Mouse (Mus musculus) forebrain, embryonic 16.5 days (tissue): ENCODE measurements around the gene Cipc. TPM values are rescaled to one million over a fixed set of nuclear protein-coding genes. Genes with fewer than 3 reads are reported as not detected.

Experiments used
- ATAC-seq: fragments of 200-750 bp; cut with Nextera tagmentation; 2 replicates; pipeline ENCODE4 v1.8.0; 2017; ENCODE audit warnings: mild to moderate bottlenecking, moderate library complexity
- H3K27ac ChIP-seq: fragments of 300-500 bp; sonication (generic); 2 replicates; pipeline ENCODE4 v1.5.1; 2014; ENCODE audit warnings: low read length, control low read depth
- H3K27me3 ChIP-seq: fragments of 300-500 bp; sonication (generic); replicated peaks from 2 replicates; pipeline ENCODE4 v1.6.1; 2014; ENCODE audit warnings: low read length; ENCODE audit not compliant: control insufficient read depth, insufficient read depth
- H3K36me3 ChIP-seq: fragments of 300-500 bp; sonication (generic); 2 replicates; pipeline ENCODE4 v1.6.1; 2014; ENCODE audit not compliant: control insufficient read depth, insufficient read depth
- H3K4me1 ChIP-seq: fragments of 300-500 bp; sonication (generic); replicated peaks from 2 replicates; pipeline ENCODE4 v1.6.1; 2014; ENCODE audit warnings: low read length; ENCODE audit not compliant: control insufficient read depth, insufficient read depth
- H3K4me2 ChIP-seq: fragments of 300-500 bp; sonication (generic); 2 replicates; pipeline ENCODE4 v1.6.1; 2014; ENCODE audit warnings: mild to moderate bottlenecking, low read length, control low read depth
- H3K4me3 ChIP-seq: fragments of 300-500 bp; sonication (generic); replicated peaks from 2 replicates; pipeline ENCODE4 v1.5.1; 2014; ENCODE audit warnings: mild to moderate bottlenecking, low read length, control low read depth
- H3K9ac ChIP-seq: fragments of 300-500 bp; sonication (generic); replicated peaks from 2 replicates; pipeline ENCODE4 v1.6.1; 2014; ENCODE audit warnings: low read depth, low read length, control low read depth
- H3K9me3 ChIP-seq: fragments of 300-500 bp; sonication (generic); 2 replicates; pipeline ENCODE4 v1.6.1; 2016; ENCODE audit warnings: low read length; ENCODE audit not compliant: control insufficient read depth
- WGBS: fragments of 180-500 bp; shearing (Covaris S2); extraction: QIAGEN DNeasy Blood & Tissue Kit; methylation state at CpG from one replicate; pipeline ENCODE4 v1.1.7; 2014; 5-methylcytosine and 5-hydroxymethylcytosine counted together
- polyA plus RNA-seq: library from polyadenylated mRNA; unstranded; fragments of >200 nt; fragmentation: Nextera tagmentation; extraction: Ambion mirVana; gene quantifications from 2 replicates; pipeline ENCODE4 v1.2.1, GENCODE M21; 2015

Cipc gene
- polyA plus RNA-seq, 1 experiment from 2014 or later = 62.7 TPM

DNA sequence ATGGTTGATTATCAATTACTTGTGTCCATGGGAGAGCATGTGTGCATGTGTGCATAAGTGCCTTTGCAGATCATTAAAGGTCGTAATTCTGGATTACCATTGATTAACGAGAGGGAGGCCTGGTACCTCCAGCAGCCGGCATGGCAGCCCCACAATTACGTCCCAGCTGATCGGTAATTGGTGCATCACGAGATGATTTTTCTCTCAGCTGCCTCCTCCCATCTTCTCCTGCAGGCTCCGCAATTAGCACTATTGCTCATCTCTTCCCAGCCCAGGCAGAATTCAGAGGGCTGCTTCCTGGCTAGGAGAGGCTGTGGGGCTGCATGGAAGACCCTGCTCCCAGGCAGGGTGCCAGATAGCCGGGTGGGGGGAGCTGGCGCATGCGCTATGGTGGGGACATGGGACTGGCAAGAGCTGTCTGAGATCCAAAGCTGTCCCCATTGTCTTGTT, 35.3 kb upstream of the Cipc start:
- H3K27me3 ChIP-seq = no peaks in the 10 kb centered on the region
- peak overlapping the region; percentile 97 for H3K27ac ChIP-seq
- H3K9ac ChIP-seq = peak overlapping the region; percentile 45
- no peaks in the 10 kb centered on the region for H3K9me3 ChIP-seq
- peaks cover 36% of the 10 kb centered on the region for H3K4me1 ChIP-seq
- no peaks in the 10 kb centered on the region for H3K36me3 ChIP-seq
- WGBS = 11% methylated on average over 10 of the region's 10 CpGs
- peak overlapping the region; percentile 34 for H3K4me2 ChIP-seq
- peak; percentile 93 for ATAC-seq
- H3K4me3 ChIP-seq = no peak overlapping the region

DNA sequence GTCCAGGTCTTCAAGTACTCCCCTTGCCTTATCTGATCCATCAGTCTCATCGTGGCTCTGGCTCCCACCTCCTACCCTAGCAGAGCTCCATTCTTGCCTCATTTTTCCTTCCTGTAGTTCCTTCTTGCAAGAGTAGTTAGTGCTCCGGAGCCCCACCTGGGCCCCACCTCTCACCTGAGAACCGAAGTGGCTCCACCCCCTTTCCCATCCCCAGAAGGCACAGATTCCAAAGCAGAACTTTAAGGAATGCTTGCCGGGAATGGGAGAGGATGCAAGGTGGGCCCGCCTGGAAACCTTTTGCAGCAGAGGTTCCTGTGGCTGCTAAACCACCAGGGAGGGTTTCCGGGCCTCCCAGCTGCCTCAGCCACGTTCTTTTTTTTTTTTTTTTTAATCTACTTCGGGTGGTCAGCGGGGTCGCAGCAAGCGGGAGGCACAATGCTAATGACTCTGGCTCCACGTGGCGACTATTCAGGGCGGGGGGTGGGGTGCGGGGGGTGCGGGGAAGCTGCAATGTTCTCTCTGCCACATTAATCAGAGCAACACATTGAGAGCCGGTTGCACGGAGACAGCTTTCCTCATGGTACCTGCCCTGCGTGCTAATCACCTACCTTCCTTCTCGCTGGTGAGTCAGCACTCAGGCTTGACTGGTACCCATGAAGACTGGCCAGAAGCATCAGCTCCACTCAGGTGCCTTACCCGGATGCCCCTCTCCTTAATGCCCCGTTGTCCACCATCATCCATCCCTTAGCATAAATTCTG, 34.3 kb upstream of the Cipc start:
- H3K36me3 ChIP-seq = no peaks in the 10 kb centered on the region
- H3K4me1 ChIP-seq = peaks cover 37% of the 10 kb centered on the region
- peak overlapping the region; percentile 34; the same call in 1 of the 2 replicates for H3K4me2 ChIP-seq
- no peaks in the 10 kb centered on the region for H3K27me3 ChIP-seq
- ATAC-seq = no peak; the same call in 1 of the 2 replicates
- 10% methylated on average over 21 of the region's 22 CpGs for WGBS
- peak overlapping the region; percentile 97 for H3K27ac ChIP-seq
- H3K9ac ChIP-seq = peak overlapping the region; percentile 45
- H3K9me3 ChIP-seq = no peaks in the 10 kb centered on the region
- H3K4me3 ChIP-seq = no peak overlapping the region

DNA sequence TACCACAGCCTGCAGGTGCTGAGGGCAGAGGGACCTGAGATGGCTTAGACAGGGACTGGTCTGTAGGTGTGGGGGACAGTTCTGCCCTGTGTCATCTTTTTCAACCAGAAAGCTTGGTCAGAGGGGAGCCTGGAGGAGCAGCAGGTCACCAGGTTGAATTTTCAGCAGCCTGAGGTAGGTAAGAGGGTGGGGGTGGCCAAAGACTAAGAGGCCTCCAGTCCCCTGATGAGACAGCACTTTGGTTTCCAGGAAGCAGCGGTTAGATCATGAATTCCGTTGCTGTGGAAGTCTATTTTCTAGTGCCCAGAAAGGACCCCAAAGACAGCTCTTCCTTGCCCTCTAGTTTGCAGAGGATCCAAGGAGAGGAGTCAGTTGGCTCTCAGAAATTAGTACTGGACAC, 32.5 kb upstream of the Cipc start:
- Histone ChIP-seq H3K9me3 (no peaks in the 10 kb centered on the region), H3K36me3 (no peaks in the 10 kb centered on the region), H3K4me2 (no peak overlapping the region), H3K9ac (no peak overlapping the region; the same call in 1 of the 2 replicates), H3K4me3 (no peak overlapping the region), H3K27ac (no peak overlapping the region), H3K4me1 (peaks cover 51% of the 10 kb centered on the region), H3K27me3 (no peaks in the 10 kb centered on the region)
- ATAC-seq = no peak
- WGBS = 78% methylated on average over 2 of the region's 2 CpGs

DNA sequence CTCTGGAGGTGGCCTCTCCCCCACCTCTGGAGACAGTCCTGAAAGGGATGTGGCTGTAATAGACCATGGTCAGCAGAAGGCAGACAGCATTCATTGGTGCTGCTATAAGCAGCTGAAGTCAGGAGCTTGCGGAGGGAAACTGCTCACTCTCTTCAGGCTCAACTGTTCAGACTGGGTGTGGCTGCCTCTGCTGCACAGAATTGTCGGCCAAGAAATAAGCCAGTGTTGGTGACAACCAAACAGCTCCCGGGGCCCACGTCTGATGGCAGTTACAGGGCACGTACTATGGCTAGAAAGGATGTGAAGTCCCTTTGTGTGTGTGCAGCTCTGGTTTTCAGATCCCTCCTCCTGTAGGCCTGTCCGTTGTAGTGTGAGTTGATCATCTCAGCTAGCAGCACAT, 32.1 kb upstream of the Cipc start:
- no peak overlapping the region for H3K9ac ChIP-seq
- no peak for ATAC-seq
- WGBS = 65% methylated on average over 6 of the region's 6 CpGs
- no peak overlapping the region for H3K27ac ChIP-seq
- H3K9me3 ChIP-seq = no peaks in the 10 kb centered on the region
- no peak overlapping the region for H3K4me2 ChIP-seq
- H3K36me3 ChIP-seq = no peaks in the 10 kb centered on the region
- no peak overlapping the region for H3K4me3 ChIP-seq
- no peaks in the 10 kb centered on the region for H3K27me3 ChIP-seq
- H3K4me1 ChIP-seq = peaks cover 50% of the 10 kb centered on the region

DNA sequence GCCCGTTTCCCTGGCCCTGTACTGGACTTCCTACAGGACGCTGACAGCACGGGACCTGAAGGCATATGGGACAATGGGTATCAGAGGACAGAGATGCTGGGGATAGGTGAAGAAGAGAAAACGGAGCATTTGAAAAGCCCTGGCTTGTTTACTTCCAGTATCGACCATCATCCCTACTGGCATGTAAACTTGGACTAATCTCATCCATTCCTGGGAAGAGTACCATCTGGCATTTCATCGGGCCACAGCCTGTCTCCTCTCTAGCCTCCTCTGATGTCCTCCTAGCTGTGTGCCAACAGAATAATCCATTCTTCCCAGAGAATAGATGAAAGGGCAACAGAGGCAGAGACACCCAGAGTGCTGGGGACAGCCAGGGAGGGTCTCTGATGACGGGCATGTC, 31.2 kb upstream of the Cipc start:
- 67% methylated on average over 7 of the region's 7 CpGs for WGBS
- no peaks in the 10 kb centered on the region for H3K27me3 ChIP-seq
- H3K4me2 ChIP-seq = no peak overlapping the region
- H3K27ac ChIP-seq = no peak overlapping the region
- no peak overlapping the region for H3K4me3 ChIP-seq
- no peaks in the 10 kb centered on the region for H3K9me3 ChIP-seq
- H3K36me3 ChIP-seq = no peaks in the 10 kb centered on the region
- H3K9ac ChIP-seq = peak overlapping the region; percentile 20; the same call in 1 of the 2 replicates
- H3K4me1 ChIP-seq = peaks cover 43% of the 10 kb centered on the region
- no peak for ATAC-seq

DNA sequence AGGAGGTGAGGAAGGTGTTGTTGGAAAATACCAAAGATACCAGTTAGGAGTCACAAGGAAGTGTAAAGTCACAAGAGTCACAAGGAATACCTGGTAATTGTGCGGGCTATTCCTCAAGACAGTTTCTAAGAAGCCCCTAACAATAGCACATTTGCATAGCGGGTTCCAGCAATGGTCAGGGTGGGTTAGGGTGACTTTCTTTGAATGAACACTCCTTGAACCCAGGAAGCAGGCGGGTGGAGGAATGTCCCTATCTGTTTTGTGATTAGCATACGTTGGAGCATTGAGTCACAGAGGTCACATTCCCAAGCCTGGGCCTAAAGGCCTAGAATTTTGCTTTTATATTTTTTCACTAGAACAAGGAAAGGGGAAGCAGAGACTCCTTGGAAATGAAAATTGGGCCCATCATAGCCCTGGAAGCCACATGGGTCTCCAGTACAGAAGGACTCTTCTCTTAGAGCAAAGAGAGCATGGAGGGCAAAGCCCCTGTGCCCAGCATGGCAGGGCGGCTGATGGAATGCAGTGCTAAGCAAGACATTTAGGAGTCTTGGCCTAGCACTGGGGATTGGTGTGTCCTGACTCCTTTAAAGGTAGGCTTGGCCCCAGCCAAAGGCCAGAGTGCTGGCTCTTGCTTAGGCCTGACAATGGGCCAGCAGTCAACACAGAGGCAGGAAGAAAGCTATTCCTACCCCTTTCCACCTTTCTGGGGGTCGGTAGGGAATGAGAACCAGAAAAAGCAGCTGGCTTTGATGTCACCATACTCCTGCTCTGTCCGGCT, 29.9 kb upstream of the Cipc start:
- no peaks in the 10 kb centered on the region for H3K36me3 ChIP-seq
- H3K27ac ChIP-seq = peak overlapping the region; percentile 11; the same call in 1 of the 2 replicates
- H3K9ac ChIP-seq = no peak overlapping the region
- H3K4me1 ChIP-seq = peaks cover 32% of the 10 kb centered on the region
- H3K27me3 ChIP-seq = no peaks in the 10 kb centered on the region
- 85% methylated on average over 7 of the region's 7 CpGs for WGBS
- H3K9me3 ChIP-seq = no peaks in the 10 kb centered on the region
- H3K4me2 ChIP-seq = no peak overlapping the region
- no peak overlapping the region for H3K4me3 ChIP-seq
- no peak for ATAC-seq

DNA sequence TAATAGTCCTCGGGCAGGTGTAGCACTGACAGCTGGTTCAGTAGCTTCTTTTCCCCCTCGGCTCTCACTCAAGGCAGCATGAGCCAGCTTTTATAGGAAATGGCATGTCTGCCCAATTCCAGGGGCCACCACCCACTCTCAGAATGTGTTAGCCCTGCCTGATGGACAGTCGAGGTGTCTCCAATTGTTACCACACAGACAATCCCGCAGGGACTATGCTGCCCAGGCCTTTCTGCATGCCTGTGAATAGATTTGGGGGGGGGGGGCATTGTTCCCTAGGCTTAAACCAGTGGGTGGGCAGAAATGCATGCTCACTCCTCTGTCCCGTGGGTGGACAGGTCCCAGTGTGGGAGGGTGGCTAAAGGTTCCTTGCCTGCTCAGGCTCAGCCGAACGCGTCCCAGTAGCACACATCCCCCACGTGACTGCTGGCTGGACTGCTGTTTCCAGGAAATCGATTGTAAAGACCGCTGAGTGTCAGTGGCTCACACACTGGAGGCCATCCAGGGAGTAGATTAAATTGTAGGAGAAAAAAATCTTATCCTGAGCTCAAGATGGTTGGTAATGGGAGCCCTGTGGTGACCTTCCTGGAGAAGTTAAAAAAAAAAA, 28.4 kb upstream of the Cipc start:
- ATAC-seq = no peak
- H3K4me1 ChIP-seq = peaks cover 29% of the 10 kb centered on the region

DNA sequence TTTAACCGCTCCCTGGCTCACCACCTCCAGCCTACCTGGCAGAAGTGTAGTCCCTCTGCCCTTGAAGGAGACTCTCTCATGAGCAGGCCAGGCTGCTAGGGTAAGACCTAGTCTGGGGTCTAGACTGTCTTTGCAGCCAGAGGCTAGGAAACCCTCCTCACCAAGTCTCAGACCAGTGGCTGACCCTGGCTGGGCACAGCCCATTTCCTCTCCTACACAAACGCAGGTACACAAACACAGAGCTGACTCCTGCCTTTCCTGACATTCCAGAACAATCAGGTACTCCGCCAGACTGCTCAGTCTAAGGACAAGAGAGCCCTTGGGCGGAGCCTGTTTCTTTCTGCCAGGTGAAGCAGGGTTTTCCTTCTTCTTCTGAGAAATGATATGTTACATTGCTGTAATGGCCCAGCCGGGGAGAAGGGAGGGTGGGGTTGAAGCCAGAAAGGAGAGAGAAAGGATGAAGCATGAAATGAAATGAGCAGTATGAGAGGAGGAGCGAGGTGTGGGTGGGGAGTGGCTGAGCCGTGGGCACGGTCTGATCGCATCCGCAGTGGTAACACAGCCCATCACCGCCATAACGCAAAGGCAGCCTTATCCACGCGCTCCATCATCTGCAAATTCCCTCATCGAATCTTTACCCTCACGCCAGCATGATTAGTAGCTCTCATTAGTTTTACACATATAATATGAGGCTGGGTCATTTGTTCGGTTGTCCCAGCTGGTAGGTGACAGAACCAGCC, 27.7 kb upstream of the Cipc start:
- Histone ChIP-seq H3K36me3 (no peaks in the 10 kb centered on the region), H3K4me2 (no peak overlapping the region), H3K27me3 (no peaks in the 10 kb centered on the region), H3K9ac (no peak overlapping the region), H3K9me3 (no peaks in the 10 kb centered on the region), H3K27ac (peak overlapping the region; percentile 3; the same call in 1 of the 2 replicates), H3K4me3 (no peak overlapping the region), H3K4me1 (peaks cover 35% of the 10 kb centered on the region)
- WGBS = 81% methylated on average over 17 of the region's 17 CpGs
- ATAC-seq = no peak

More for the DNA sequence above, 28.4 kb upstream of the Cipc start:
- WGBS = 23% methylated on average over 11 of the region's 11 CpGs
- Histone ChIP-seq H3K4me2 (no peak overlapping the region), H3K27ac (peak overlapping the region; percentile 11), H3K9ac (peak overlapping the region; percentile 36), H3K27me3 (no peaks in the 10 kb centered on the region), H3K9me3 (no peaks in the 10 kb centered on the region), H3K4me3 (no peak overlapping the region), H3K36me3 (no peaks in the 10 kb centered on the region)
